11 mouse cellular contexts compared by ENCODE assay signal in the genomic region with DNA sequence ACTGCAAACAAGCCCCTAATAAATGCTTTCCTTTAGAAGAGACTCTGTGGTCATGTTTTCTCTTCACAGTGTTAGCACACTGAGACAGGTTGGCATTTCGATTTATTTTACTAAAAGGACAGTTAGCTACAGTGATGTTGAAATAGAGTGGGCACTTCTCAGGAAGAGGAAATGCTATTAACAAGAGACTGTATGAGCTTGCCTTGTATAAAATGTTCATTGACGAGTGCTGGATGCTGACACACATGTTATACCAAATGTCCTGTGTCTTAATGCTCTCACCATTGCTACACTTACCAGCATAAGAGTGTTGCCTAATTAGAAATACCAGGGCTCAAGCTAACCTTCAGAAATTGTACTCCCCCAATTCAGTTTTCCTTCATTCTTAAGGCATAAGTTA.
"Had no signal": no experiment of that assay in that cellular context is flagged by ENCODE, and none has a peak within 500 bp of the region (broad histone marks: within the 10 kb centered on the region; RNA-seq: fewer than 3 reads in every experiment).

No protein-coding gene starts in this region.

- ATAC-seq: liver, postnatal 0 days; lung, postnatal 0 days; midbrain, embryonic 13.5 days; midbrain, embryonic 15.5 days had no signal

- DNase-seq: liver, postnatal 0 days; lung, adult 2 months; lung, postnatal 14 days; lung, postnatal 36 days; right cerebral cortex, postnatal 14 days; thymus, adult 2 months; thymus, postnatal 25 days; thymus, postnatal 4 days had no signal
